Mouse (Mus musculus) lung, postnatal 10 days (tissue): Measurements from ENCODE around the gene Mylk4.

Experiments
- DNase-seq: peaks from one replicate; pipeline ENCODE4 v3.0.0; 2021

Mylk4 gene

GRCm38 (mm10) chr13:32783816-32784215, at the start of gene Mylk4:
Gene Mylk4, minus strand, starts transcription at chr13:32783954.
- no peak for DNase-seq

- DNase-seq: no peak
These were observed 49.5 kb upstream of the Mylk4 start for GRCm38 (mm10) chr13:32833237-32833636.

- no peak for DNase-seq
These were observed 49.0 kb upstream of the Mylk4 start for GRCm38 (mm10) chr13:32832776-32833175.

- no peak for DNase-seq
These were observed 47.9 kb upstream of the Mylk4 start for GRCm38 (mm10) chr13:32831505-32832273.

GRCm38 (mm10) chr13:32828886-32829285, 45.1 kb upstream of the Mylk4 start:
- no peak for DNase-seq

GRCm38 (mm10) chr13:32827951-32828350, 44.2 kb upstream of the Mylk4 start:
- peak; percentile 64 for DNase-seq

- DNase-seq: peak; percentile 28
These were observed 43.5 kb upstream of the Mylk4 start for GRCm38 (mm10) chr13:32827111-32827822.

- DNase-seq: no peak
These were observed 41.8 kb upstream of the Mylk4 start for GRCm38 (mm10) chr13:32825546-32825945.

GRCm38 (mm10) chr13:32824377-32825330, 40.9 kb upstream of the Mylk4 start:
- no peak for DNase-seq

GRCm38 (mm10) chr13:32823126-32823525, 39.4 kb upstream of the Mylk4 start:
- no peak for DNase-seq

- DNase-seq: no peak
These were observed 37.9 kb upstream of the Mylk4 start for GRCm38 (mm10) chr13:32821671-32822070.

GRCm38 (mm10) chr13:32819926-32820325, 36.2 kb upstream of the Mylk4 start:
- DNase-seq: no peak

GRCm38 (mm10) chr13:32819241-32819640, 35.5 kb upstream of the Mylk4 start:
- no peak for DNase-seq

- DNase-seq: no peak
These were observed 23.9 kb upstream of the Mylk4 start for GRCm38 (mm10) chr13:32807624-32808023.

- peak; percentile 25 for DNase-seq
These were observed 23.1 kb upstream of the Mylk4 start for GRCm38 (mm10) chr13:32806820-32807219.

GRCm38 (mm10) chr13:32803701-32804345, 20.1 kb upstream of the Mylk4 start:
- no peak for DNase-seq

GRCm38 (mm10) chr13:32802259-32803081, 18.7 kb upstream of the Mylk4 start, which contains the start of gene D930007J09Rik:
Gene D930007J09Rik, minus strand, starts transcription at chr13:32802849.
- DNase-seq: peak; percentile 59

GRCm38 (mm10) chr13:32801693-32802221, 18.0 kb upstream of the Mylk4 start, which contains the start of gene Wrnip1:
Gene Wrnip1, plus strand, starts transcription at chr13:32802038.
- peak; percentile 99 for DNase-seq

- DNase-seq: peak; percentile 26
These were observed 17.1 kb upstream of the Mylk4 start for GRCm38 (mm10) chr13:32800859-32801258.

GRCm38 (mm10) chr13:32799131-32799530, 15.4 kb upstream of the Mylk4 start:
- DNase-seq: no peak

- DNase-seq: no peak
These were observed 13.3 kb upstream of the Mylk4 start for GRCm38 (mm10) chr13:32797085-32797484.
